Mouse (Mus musculus) lung, embryonic 15.5 days (tissue): ENCODE measurements around the gene Rrh. TPM values are rescaled to one million over a fixed set of nuclear protein-coding genes. Genes with fewer than 3 reads are reported as not detected.
"Not testable (repeated sequence)": the region's sequence is repeated elsewhere in the genome, so short reads cannot be mapped to it uniquely, and the experiment has no call there.

Source experiments
- ATAC-seq: fragments of 200-750 bp; cut with Nextera tagmentation; 2 replicates; pipeline ENCODE4 v1.8.0; 2017; ENCODE audit warnings: moderate number of reproducible peaks, borderline replicate concordance; ENCODE audit not compliant: low FRiP score, low TSS enrichment; ENCODE audit errors: extremely low read depth
- H3K27ac ChIP-seq: fragments of 300-500 bp; sonication (generic); 2 replicates; pipeline ENCODE4 v1.5.1; 2015; ENCODE audit warnings: moderate library complexity, mild to moderate bottlenecking, inconsistent platforms
- H3K27me3 ChIP-seq: fragments of 300-500 bp; sonication (generic); 2 replicates; pipeline ENCODE4 v1.6.1; 2015; ENCODE audit warnings: inconsistent platforms
- H3K36me3 ChIP-seq: fragments of 300-500 bp; sonication (generic); 2 replicates; pipeline ENCODE4 v1.6.1; 2015; ENCODE audit warnings: inconsistent platforms
- H3K4me1 ChIP-seq: fragments of 300-500 bp; sonication (generic); 2 replicates; pipeline ENCODE4 v1.6.1; 2015; ENCODE audit warnings: inconsistent platforms
- H3K4me2 ChIP-seq: fragments of 300-500 bp; sonication (generic); 2 replicates; pipeline ENCODE4 v1.6.1; 2015; ENCODE audit warnings: inconsistent platforms, mild to moderate bottlenecking, moderate library complexity
- H3K4me3 ChIP-seq: fragments of 300-500 bp; sonication (generic); 2 replicates; pipeline ENCODE4 v1.5.1; 2015; ENCODE audit warnings: mild to moderate bottlenecking, inconsistent platforms
- H3K9ac ChIP-seq: fragments of 300-500 bp; sonication (generic); 2 replicates; pipeline ENCODE4 v1.6.1; 2015; ENCODE audit warnings: inconsistent platforms
- H3K9me3 ChIP-seq: fragments of 300-500 bp; sonication (generic); 2 replicates; pipeline ENCODE4 v1.6.1; 2016; ENCODE audit warnings: inconsistent platforms
- WGBS: fragments of 180-500 bp; shearing (Covaris S2); methylation state at CpG from one replicate; pipeline ENCODE4 v1.1.7; 2015; 5-methylcytosine and 5-hydroxymethylcytosine counted together
- polyA plus RNA-seq: library from polyadenylated mRNA; unstranded; fragments of >200 nt; fragmentation: Nextera tagmentation; extraction: Ambion mirVana; gene quantifications from 2 replicates; pipeline ENCODE4 v1.2.1, GENCODE M21; 2015

The Rrh gene
- polyA plus RNA-seq, 1 experiment from 2014 or later, result 0.15 TPM

GRCm38 (mm10) chr3:129771210-129771609 lies 51.2 kb downstream of the Rrh start:
- no peaks in the 10 kb centered on the region for H3K9me3 ChIP-seq
- H3K27ac ChIP-seq, result no peak overlapping the region
- H3K9ac ChIP-seq, result no peak overlapping the region
- H3K27me3 ChIP-seq, result no peaks in the 10 kb centered on the region
- H3K4me1 ChIP-seq, result no peaks in the 10 kb centered on the region
- no peak for ATAC-seq
- H3K4me3 ChIP-seq, result no peak overlapping the region
- 77% methylated on average over 6 of the region's 6 CpGs for WGBS
- H3K36me3 ChIP-seq, result no peaks in the 10 kb centered on the region
- no peak overlapping the region for H3K4me2 ChIP-seq

DNA sequence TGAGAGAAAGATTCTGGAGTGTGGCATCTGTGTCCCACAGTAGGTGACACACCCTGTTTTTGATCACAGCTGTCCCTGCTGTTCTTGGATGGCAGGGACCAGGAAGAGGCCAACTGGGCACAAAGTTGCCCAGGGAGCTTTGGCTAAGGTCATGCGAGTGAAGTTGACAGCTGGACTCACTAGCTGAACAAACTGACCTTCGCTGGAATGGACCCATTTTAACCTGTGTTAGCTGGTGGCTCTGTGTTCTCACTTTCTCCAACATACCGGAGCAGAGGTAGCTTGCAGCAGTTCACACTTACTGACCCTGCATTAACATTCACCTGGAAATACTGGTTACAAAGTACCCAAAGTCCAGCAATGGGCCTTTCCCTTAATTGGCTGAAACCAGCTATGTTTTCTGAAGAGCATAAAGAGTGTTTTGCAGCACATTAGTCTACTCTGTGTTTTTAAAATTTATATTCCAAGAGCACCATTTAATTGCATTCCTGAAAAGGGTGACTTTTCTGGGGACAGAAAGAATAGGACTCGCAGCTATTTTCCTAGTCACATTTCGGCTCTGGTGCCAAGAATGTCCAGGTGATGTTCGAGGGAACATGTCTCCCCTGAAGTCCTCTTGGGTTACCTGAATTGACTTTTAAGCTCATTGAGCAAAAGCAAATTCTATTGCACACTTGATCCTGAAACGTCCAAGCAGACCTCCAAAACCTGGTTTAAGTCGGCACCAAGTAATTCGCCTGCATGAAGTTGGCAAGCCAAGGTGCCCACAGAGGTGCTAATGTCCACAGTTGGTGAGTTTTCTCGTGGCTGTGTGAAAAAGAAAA lies 55.2 kb downstream of the Rrh start:
- Histone ChIP-seq H3K4me2 (no peak overlapping the region), H3K36me3 (no peaks in the 10 kb centered on the region), H3K27ac (no peak overlapping the region), H3K9me3 (no peaks in the 10 kb centered on the region), H3K4me3 (no peak overlapping the region), H3K27me3 (no peaks in the 10 kb centered on the region), H3K9ac (no peak overlapping the region), H3K4me1 (no peaks in the 10 kb centered on the region)
- no peak for ATAC-seq
- 80% methylated on average over 10 of the region's 10 CpGs for WGBS

DNA sequence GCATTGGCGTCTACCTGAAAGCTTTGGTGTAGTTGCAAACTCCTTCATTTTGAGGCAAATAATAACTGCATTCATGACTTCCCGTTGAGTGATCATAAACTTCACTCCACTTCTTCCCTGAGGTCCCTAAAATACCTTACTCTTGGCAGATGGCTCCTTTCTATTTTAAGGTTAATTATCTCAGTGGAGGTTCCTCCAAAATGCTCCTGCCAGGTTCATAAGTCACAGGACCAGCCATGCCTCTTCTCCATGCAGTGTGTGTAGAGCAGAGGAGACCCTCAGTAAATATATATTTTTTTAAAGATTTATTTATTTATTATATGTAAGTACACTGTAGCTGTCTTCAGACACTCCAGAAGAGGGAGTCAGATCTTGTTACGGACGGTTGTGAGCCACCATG lies 56.3 kb downstream of the Rrh start:
- Histone ChIP-seq H3K36me3 (no peaks in the 10 kb centered on the region), H3K9me3 (no peaks in the 10 kb centered on the region), H3K9ac (no peak overlapping the region), H3K27ac (no peak overlapping the region), H3K27me3 (no peaks in the 10 kb centered on the region), H3K4me3 (no peak overlapping the region), H3K4me2 (no peak overlapping the region), H3K4me1 (no peaks in the 10 kb centered on the region)
- 78% methylated on average over 4 of the region's 4 CpGs for WGBS
- ATAC-seq, result no peak

- Histone ChIP-seq H3K27me3 (peaks cover 12% of the 10 kb centered on the region; the same call in 1 of the 2 replicates), H3K4me1 (peaks cover 19% of the 10 kb centered on the region)
- not testable (repeated sequence) for ATAC-seq, H3K4me3 ChIP-seq, H3K27ac ChIP-seq, H3K9ac ChIP-seq, H3K9me3 ChIP-seq, H3K36me3 ChIP-seq, H3K4me2 ChIP-seq
- 100% methylated on average over 1 of the region's 1 CpGs for WGBS
Observed at GRCm38 (mm10) chr3:129757599-129757998, 64.8 kb downstream of the Rrh start.

GRCm38 (mm10) chr3:129754650-129755604 lies 67.5 kb downstream of the Rrh start, which contains the start of gene Egf:
Gene Egf, minus strand, starts transcription at chr3:129755316.
- Histone ChIP-seq H3K4me2 (peak within 1 kb of the TSS; percentile 53), H3K4me1 (peaks cover 19% of the 10 kb centered on the region), H3K4me3 (peak within 1 kb of the TSS; percentile 24; the same call in 1 of the 2 replicates), H3K36me3 (no peaks in the 10 kb centered on the region), H3K9ac (peak within 1 kb of the TSS; percentile 22; the same call in 1 of the 2 replicates), H3K27ac (no peak within 1 kb of the TSS), H3K27me3 (peaks cover 14% of the 10 kb centered on the region; the same call in 1 of the 2 replicates), H3K9me3 (no peaks in the 10 kb centered on the region; the same call in 1 of the 2 replicates)
- WGBS, result 6% methylated on average over 20 of the region's 20 CpGs
- peak; percentile 72 for ATAC-seq

Other genes with a start within 250 kb of the Rrh start
- gene Egf, start 67.3 kb downstream of the Rrh start, polyA plus RNA-seq, result 0.96 and 1.3 TPM in 2 replicates
- gene Lrit3, start 18.6 kb downstream of the Rrh start, polyA plus RNA-seq, result not detected in 2 replicates
- gene Gar1, start 8.8 kb upstream of the Rrh start, polyA plus RNA-seq, result 82.9 and 92.0 TPM in 2 replicates
- 19.8 and 22.2 TPM in 2 replicates for gene Cfi, start 13.3 kb upstream of the Rrh start, polyA plus RNA-seq
- gene Pla2g12a, start 56.0 kb upstream of the Rrh start, polyA plus RNA-seq, result 38.7 and 39.1 TPM in 2 replicates
- gene Casp6, start 78.8 kb upstream of the Rrh start, polyA plus RNA-seq, result 81.2 and 87.4 TPM in 2 replicates
- 3.3 and 4.9 TPM in 2 replicates for gene Mcub, start 147.6 kb upstream of the Rrh start, polyA plus RNA-seq
- 28.6 and 29.8 TPM in 2 replicates for gene Sec24b, start 239.0 kb upstream of the Rrh start, polyA plus RNA-seq